Mouse (Mus musculus) liver, adult 2 months (tissue): ENCODE measurements around the gene Ifi35.

Experiments
- CTCF ChIP-seq: fragments of 200-500 bp; IDR thresholded peaks from 2 replicates; pipeline ENCODE4 v1.5.1; 2011; ENCODE audit warnings: low read depth, low read length, control low read depth
- POLR2A ChIP-seq: fragments of 200-500 bp; IDR thresholded peaks from 2 replicates; pipeline ENCODE4 v1.6.1; 2011; ENCODE audit warnings: low read length, control low read depth; ENCODE audit not compliant: insufficient read depth; ENCODE audit errors: extremely low read depth

- TF ChIP-seq CTCF (no peak), POLR2A (no peak)
Measured at GRCm38 (mm10) chr11:101452093-101452774, 4.0 kb downstream of the Ifi35 start.
